Mouse (Mus musculus) hindlimb bud, embryonic 11.5 days (tissue): ENCODE measurements around the gene Pid1.

Experiments used
- DNase-seq: peaks from one replicate; pipeline ENCODE4 v3.0.0-alpha.2; 2012; ENCODE audit warnings: low read depth, low spot score; ENCODE audit errors: extremely low spot score

Pid1 gene

DNA sequence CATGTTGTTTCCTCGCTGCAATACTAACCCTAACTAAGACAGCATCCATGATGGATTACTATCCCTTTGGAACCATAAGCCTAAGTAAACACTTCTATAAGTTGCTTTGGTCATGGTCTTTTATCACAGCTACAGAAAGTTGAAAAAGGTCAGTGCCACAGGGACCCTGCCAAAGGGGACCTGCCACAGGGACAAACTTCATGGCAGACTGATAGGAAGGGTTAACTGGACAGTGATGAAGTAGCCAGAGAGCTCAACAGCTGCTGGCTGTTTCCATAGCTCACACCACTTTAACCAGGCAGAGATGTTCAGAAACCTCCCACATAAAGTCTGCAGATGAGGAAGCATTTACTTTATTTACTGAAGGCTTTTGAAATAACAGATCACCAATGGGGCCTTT is 287.0 kb downstream of the Pid1 start:
- DNase-seq: no peak

DNA sequence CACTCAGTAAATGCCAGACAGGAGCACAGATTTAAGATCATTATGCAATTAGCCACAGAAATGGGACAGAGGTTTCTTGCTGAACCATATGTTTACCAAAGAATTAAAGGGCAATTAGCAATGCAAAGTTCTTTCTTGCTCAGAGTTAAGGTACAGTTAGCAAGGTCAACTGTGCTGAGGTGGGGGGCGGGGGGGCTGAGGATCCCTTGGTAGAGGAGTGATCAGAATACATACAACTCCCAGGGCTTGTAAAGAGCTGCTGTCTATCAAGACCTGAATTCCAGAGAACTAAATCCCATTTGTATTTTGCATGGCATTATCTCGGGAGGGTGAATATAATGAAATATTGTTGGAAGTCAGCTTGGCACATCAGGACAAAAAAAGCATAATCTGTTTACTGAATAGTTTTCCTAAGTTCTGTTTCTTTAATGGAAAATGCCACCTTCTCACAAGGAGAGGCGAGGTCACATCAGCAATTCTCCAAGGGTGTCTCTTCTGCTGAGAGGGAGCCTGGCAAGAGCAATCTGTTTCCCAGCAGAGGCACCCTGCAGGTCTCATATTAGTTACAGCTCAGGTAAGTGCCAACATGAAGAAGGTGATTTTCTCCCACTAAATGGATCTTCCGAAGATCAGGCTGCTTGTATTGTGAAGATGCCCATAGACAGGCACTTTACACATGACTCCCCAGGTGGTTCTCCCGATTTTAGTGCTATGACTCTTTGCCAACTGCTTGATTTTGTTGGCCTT is 306.9 kb downstream of the Pid1 start:
- no peak for DNase-seq

DNA sequence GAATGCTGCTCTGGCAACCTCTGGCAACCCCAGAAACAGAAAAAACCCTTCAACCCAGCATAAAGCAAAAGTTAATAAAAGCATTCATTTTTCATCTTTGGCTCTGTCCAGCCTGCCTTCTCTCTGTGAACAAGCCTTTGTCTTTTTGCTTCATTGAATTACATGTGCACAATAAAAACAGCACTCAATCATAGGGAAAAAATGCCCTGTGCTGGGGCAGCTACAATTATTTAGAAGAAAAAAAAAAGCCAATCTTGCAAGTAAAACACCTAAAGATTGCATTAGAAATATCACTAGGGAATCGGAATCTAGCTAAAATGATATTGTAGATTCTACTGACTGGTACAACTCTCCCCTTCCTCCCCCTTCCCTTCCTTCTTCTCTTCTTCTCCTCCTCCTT is 307.7 kb downstream of the Pid1 start:
- DNase-seq: no peak

DNA sequence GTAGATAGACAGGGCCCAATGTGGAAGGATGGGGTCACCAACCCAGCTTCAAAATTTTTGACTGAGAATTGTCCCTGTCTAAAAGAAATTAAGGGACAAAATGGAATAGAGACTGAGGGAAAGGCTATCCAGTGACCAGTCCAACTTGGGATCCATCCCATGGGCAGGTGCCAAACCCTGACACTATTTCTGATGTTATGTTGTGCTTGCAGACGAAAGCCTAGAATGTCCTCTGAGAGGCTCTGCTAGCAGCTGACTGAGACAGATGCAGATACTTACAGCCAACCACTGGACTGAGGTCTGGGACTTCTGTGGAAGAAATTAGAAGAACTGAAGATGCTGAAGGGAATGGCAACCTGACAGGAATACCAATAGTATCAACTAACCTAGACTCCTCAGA is 338.2 kb downstream of the Pid1 start:
- no peak for DNase-seq

DNA sequence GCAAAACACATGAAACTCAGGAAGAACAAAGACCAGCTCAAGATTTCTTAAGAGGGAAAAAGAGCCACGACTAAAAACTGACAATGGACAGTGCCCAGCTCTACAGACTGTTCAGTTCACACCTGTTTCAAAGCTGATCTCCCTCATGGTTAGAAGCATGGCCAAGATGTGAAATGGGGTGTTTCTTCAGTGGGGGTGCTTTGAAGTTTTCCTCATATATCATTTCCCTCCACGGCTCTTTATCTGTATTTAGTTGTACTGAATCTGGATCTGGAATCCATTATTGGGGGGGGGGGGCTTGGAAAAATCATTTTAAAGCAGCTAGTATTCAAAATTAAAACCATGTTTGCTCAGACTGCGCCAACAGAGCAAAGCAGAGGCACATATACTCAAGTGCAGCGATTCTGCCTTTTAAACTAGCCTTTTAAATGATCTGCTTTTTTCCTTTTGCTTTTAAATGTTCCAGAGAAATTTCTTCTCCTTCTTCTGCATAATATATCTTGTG is 351.1 kb downstream of the Pid1 start:
- DNase-seq: no peak

DNA sequence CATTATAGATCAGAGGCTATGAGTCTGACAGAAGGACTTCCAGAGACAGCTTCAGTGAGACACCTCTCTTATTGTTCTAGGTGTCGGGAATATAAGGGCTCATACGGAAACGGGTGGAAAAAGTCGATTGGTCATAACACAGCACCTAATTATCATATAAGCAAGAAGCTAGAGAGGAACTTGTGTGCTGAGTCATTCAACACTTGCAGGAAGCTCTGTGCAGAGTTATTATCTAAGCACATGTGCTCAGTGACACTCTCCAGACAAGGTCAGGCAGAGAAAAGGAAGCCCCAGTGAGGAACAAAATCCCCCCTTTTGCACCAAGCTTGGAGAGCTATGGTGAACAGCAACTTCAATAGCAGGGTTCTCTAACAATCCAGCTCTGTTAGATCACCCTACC is 361.4 kb downstream of the Pid1 start:
- no peak for DNase-seq
